ENCODE assay signal across 16 mouse cellular contexts in the genomic region with DNA sequence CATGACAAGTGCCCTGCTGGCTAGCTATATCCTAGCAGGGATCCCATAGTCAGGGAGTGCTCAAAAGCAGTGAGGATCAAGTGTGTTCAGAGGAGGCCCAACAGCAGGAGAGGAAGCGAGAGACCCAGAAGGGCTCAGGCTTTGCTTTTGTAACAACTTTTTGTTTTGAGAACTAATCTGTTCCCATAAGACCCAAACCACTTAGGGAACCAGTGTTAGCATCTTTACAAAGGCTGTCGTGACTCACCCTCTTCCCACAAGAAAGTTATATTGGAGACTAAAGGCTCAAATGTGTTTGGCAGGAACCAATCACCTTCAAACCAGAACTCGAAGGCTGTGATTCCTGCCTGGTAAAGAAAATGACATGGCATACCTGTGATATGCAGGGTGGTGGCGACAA.
"Had no signal": no experiment of that assay in that cellular context is flagged by ENCODE, and none has a peak within 500 bp of the region (broad histone marks: within the 10 kb centered on the region; RNA-seq: fewer than 3 reads in every experiment).

No protein-coding gene starts in this region.

- H3K4me1 ChIP-seq: neural tube, embryonic 13.5 days; neural tube, embryonic 15.5 days; stomach, embryonic 15.5 days had no signal

- H3K9ac ChIP-seq: neural tube, embryonic 13.5 days; neural tube, embryonic 15.5 days; stomach, embryonic 15.5 days had no signal

- H3K27me3 ChIP-seq: neural tube, embryonic 13.5 days; neural tube, embryonic 15.5 days; stomach, embryonic 15.5 days had no signal

- DNase-seq: retina, postnatal 1 day; right cerebral cortex, adult 18-20 months; right cerebral cortex, postnatal 14 days; right cerebral cortex, postnatal 25 days; right cerebral cortex, postnatal 4 days; spleen, adult 18-20 months; thymus, adult 18-20 months; thymus, adult 2 months; thymus, postnatal 14 days; thymus, postnatal 25 days; thymus, postnatal 36 days; thymus, postnatal 4 days had no signal

- H3K36me3 ChIP-seq: neural tube, embryonic 13.5 days; neural tube, embryonic 15.5 days; stomach, embryonic 15.5 days had no signal

- H3K27ac ChIP-seq: neural tube, embryonic 13.5 days; neural tube, embryonic 15.5 days; stomach, embryonic 15.5 days; stomach, postnatal 0 days had no signal

- H3K4me3 ChIP-seq: neural tube, embryonic 13.5 days; neural tube, embryonic 15.5 days; stomach, embryonic 15.5 days had no signal
